Mouse (Mus musculus): Measurements from ENCODE around the gene Slc35a2. TPM values are rescaled to one million over a fixed set of nuclear protein-coding genes. Genes with fewer than 3 reads are reported as not detected.
"Not testable (repeated sequence)": the region's sequence is repeated elsewhere in the genome, so short reads cannot be mapped to it uniquely, and the experiment has no call there.

Gene Slc35a2
- polyA plus RNA-seq, 1 experiment: 37.1 TPM

GRCm38 (mm10) chrX:7910473-7910872 is 26.6 kb downstream of the Slc35a2 start:
- no peak for TF ChIP-seq POLR2A (IDR thresholded peaks at IDR 0.05; ENCODE audit: borderline replicate concordance, control insufficient read depth, low read depth, low read length)
- TF ChIP-seq CTCF (IDR thresholded peaks at IDR 0.05; ENCODE audit: control insufficient read depth, insufficient read depth, low read length): no peak
- Histone ChIP-seq H3K27ac (ENCODE audit: control insufficient read depth, insufficient read depth, low read depth, low read length, poor library complexity) (no peak overlapping the region), H3K4me3 (replicated peaks; ENCODE audit: control insufficient read depth, low read depth, low read length) (no peak overlapping the region), H3K4me1 (ENCODE audit: control insufficient read depth, insufficient read depth, low read length) (no peaks in the 10 kb centered on the region)
- 57% methylated on average over 6 of the region's 6 CpGs for WGBS

GRCm38 (mm10) chrX:7915669-7916068 is 31.8 kb downstream of the Slc35a2 start:
- 25% methylated on average over 3 of the region's 3 CpGs for WGBS

GRCm38 (mm10) chrX:7917960-7918359 is 34.1 kb downstream of the Slc35a2 start:
- H3K4me3 ChIP-seq (replicated peaks; ENCODE audit: control insufficient read depth, low read depth, low read length); H3K4me1 ChIP-seq (ENCODE audit: control insufficient read depth, insufficient read depth, low read length); H3K27ac ChIP-seq (ENCODE audit: control insufficient read depth, insufficient read depth, low read depth, low read length, poor library complexity): not testable (repeated sequence)
- 42% methylated on average over 6 of the region's 6 CpGs for WGBS

More at GRCm38 (mm10) chrX:7915669-7916068, 31.8 kb downstream of the Slc35a2 start:
- H3K4me3 ChIP-seq (replicated peaks; ENCODE audit: control insufficient read depth, low read depth, low read length); H3K4me1 ChIP-seq (ENCODE audit: control insufficient read depth, insufficient read depth, low read length); H3K27ac ChIP-seq (ENCODE audit: control insufficient read depth, insufficient read depth, low read depth, low read length, poor library complexity): not testable (repeated sequence)

GRCm38 (mm10) chrX:7919601-7920383 is 36.0 kb downstream of the Slc35a2 start, which contains the start of gene Pcsk1n:
Gene Pcsk1n, plus strand, starts transcription at chrX:7919822.
- Histone ChIP-seq H3K27ac (ENCODE audit: control insufficient read depth, insufficient read depth, low read depth, low read length, poor library complexity) (no peak within 1 kb of the TSS), H3K4me1 (ENCODE audit: control insufficient read depth, insufficient read depth, low read length) (no peaks in the 10 kb centered on the region), H3K4me3 (replicated peaks; ENCODE audit: control insufficient read depth, low read depth, low read length) (no peak within 1 kb of the TSS)
- TF ChIP-seq CTCF (IDR thresholded peaks at IDR 0.05; ENCODE audit: control insufficient read depth, insufficient read depth, low read length) (no peak), POLR2A (IDR thresholded peaks at IDR 0.05; ENCODE audit: borderline replicate concordance, control insufficient read depth, low read depth, low read length) (no peak)
- WGBS: 19% methylated on average over 39 of the region's 40 CpGs

GRCm38 (mm10) chrX:7922032-7922431 is 38.2 kb downstream of the Slc35a2 start:
- no peak overlapping the region for H3K4me3 ChIP-seq (replicated peaks; ENCODE audit: control insufficient read depth, low read depth, low read length)
- no peak overlapping the region for H3K27ac ChIP-seq (ENCODE audit: control insufficient read depth, insufficient read depth, low read depth, low read length, poor library complexity)
- WGBS: 7% methylated on average over 47 of the region's 48 CpGs
- TF ChIP-seq POLR2A (IDR thresholded peaks at IDR 0.05; ENCODE audit: borderline replicate concordance, control insufficient read depth, low read depth, low read length) (no peak), CTCF (IDR thresholded peaks at IDR 0.05; ENCODE audit: control insufficient read depth, insufficient read depth, low read length) (no peak)
- H3K4me1 ChIP-seq (ENCODE audit: control insufficient read depth, insufficient read depth, low read length): no peaks in the 10 kb centered on the region

GRCm38 (mm10) chrX:7926266-7926665 is 42.4 kb downstream of the Slc35a2 start:
- WGBS: 74% methylated on average over 6 of the region's 6 CpGs
- TF ChIP-seq POLR2A (IDR thresholded peaks at IDR 0.05; ENCODE audit: borderline replicate concordance, control insufficient read depth, low read depth, low read length) (no peak), CTCF (IDR thresholded peaks at IDR 0.05; ENCODE audit: control insufficient read depth, insufficient read depth, low read length) (no peak)
- H3K27ac ChIP-seq (ENCODE audit: control insufficient read depth, insufficient read depth, low read depth, low read length, poor library complexity): no peak overlapping the region
- no peak overlapping the region for H3K4me3 ChIP-seq (replicated peaks; ENCODE audit: control insufficient read depth, low read depth, low read length)
- no peaks in the 10 kb centered on the region for H3K4me1 ChIP-seq (ENCODE audit: control insufficient read depth, insufficient read depth, low read length)

GRCm38 (mm10) chrX:7927116-7927515 is 43.3 kb downstream of the Slc35a2 start:
- Histone ChIP-seq H3K27ac (ENCODE audit: control insufficient read depth, insufficient read depth, low read depth, low read length, poor library complexity) (no peak overlapping the region), H3K4me3 (replicated peaks; ENCODE audit: control insufficient read depth, low read depth, low read length) (no peak overlapping the region), H3K4me1 (ENCODE audit: control insufficient read depth, insufficient read depth, low read length) (no peaks in the 10 kb centered on the region)
- WGBS: 21% methylated on average over 10 of the region's 10 CpGs
- TF ChIP-seq CTCF (IDR thresholded peaks at IDR 0.05; ENCODE audit: control insufficient read depth, insufficient read depth, low read length) (no peak), POLR2A (IDR thresholded peaks at IDR 0.05; ENCODE audit: borderline replicate concordance, control insufficient read depth, low read depth, low read length) (no peak)

GRCm38 (mm10) chrX:7928270-7928790 is 44.5 kb downstream of the Slc35a2 start, which contains the start of gene Eras:
Gene Eras, minus strand, starts transcription at chrX:7928607.
- Histone ChIP-seq H3K4me3 (replicated peaks; ENCODE audit: control insufficient read depth, low read depth, low read length) (no peak within 1 kb of the TSS), H3K27ac (ENCODE audit: control insufficient read depth, insufficient read depth, low read depth, low read length, poor library complexity) (no peak within 1 kb of the TSS), H3K4me1 (ENCODE audit: control insufficient read depth, insufficient read depth, low read length) (no peaks in the 10 kb centered on the region)
- 32% methylated on average over 19 of the region's 19 CpGs for WGBS
- TF ChIP-seq POLR2A (IDR thresholded peaks at IDR 0.05; ENCODE audit: borderline replicate concordance, control insufficient read depth, low read depth, low read length) (no peak), CTCF (IDR thresholded peaks at IDR 0.05; ENCODE audit: control insufficient read depth, insufficient read depth, low read length) (no peak)

GRCm38 (mm10) chrX:7936874-7937273 is 53.0 kb downstream of the Slc35a2 start:
- WGBS: 52% methylated on average over 11 of the region's 11 CpGs
- no peak overlapping the region for H3K4me3 ChIP-seq (replicated peaks; ENCODE audit: control insufficient read depth, low read depth, low read length)
- no peak for TF ChIP-seq CTCF (IDR thresholded peaks at IDR 0.05; ENCODE audit: control insufficient read depth, insufficient read depth, low read length)
- TF ChIP-seq POLR2A (IDR thresholded peaks at IDR 0.05; ENCODE audit: borderline replicate concordance, control insufficient read depth, low read depth, low read length): no peak
- H3K27ac ChIP-seq (ENCODE audit: control insufficient read depth, insufficient read depth, low read depth, low read length, poor library complexity): no peak overlapping the region
- no peaks in the 10 kb centered on the region for H3K4me1 ChIP-seq (ENCODE audit: control insufficient read depth, insufficient read depth, low read length)

All from bone marrow, adult 2 months (tissue).